Mouse (Mus musculus) CD4-positive, CD25-positive, alpha-beta regulatory T cell (primary cell): ENCODE measurements around the gene Hmgb2. TPM values are rescaled to one million over a fixed set of nuclear protein-coding genes. Genes with fewer than 3 reads are reported as not detected.

Source experiments
- polyA plus RNA-seq: library from polyadenylated mRNA; unstranded; fragments of 100-300 nt; shearing (Covaris generic); gene quantifications from one replicate; pipeline ENCODE4 v1.2.1, GENCODE M21; 2017

The Hmgb2 gene
- 94.8 TPM for polyA plus RNA-seq

GRCm38 (mm10) chr8:57511316-57512118, at the start of gene Hmgb2:
TSS of gene Hmgb2 (plus strand) at chr8:57511907.

GRCm38 (mm10) chr8:57487441-57488155, 24.1 kb upstream of the Hmgb2 start, which contains the start of gene Sap30:
TSS of gene Sap30 (minus strand) at chr8:57487860.

Other genes with a start within 250 kb of the Hmgb2 start
- not detected for gene Hand2, start 190.9 kb upstream of the Hmgb2 start, polyA plus RNA-seq
- not detected for gene Scrg1, start 56.0 kb upstream of the Hmgb2 start, polyA plus RNA-seq
- 4.5 TPM for gene Sap30, start 24.0 kb upstream of the Hmgb2 start, polyA plus RNA-seq
- gene Galnt7, start 141.1 kb downstream of the Hmgb2 start, polyA plus RNA-seq: 34.1 TPM